In the genomic region with DNA sequence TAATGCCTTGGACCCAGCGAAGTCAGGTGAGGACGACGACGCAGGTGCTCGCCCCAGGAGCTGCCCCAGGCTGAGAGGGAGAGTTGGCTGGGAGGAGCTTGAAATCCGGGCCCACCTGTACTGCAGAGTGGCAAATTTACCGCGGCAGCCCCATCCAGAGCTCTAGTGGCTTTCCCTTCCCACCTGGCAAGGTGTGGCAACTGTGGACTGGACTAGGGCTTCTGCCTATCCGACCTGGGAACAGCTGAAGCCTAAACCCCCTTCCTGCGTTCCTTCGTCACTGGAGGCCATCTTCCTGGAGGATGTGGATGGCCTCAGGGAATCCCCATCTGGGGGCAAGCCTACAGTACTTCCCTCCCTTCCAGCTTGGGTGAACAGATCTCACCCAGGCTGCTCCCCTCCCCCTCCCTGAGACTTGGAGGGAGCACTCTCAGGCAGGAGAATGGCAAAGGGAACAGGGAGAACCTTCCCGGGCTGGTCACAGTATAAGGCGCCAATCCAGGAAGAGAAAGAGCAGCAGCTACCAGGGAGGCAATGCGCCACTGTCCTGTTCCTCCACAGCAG, we compare ENCODE assay signal across 12 mouse cellular contexts. TPM values are rescaled to one million over a fixed set of nuclear protein-coding genes. Genes with fewer than 3 reads are reported as not detected.
DNase-seq lines count a peak whose midpoint lies in the region; ATAC-seq and TF ChIP-seq lines count a peak whose summit lies in the region.
"Had no signal": no experiment of that assay in that cellular context is flagged by ENCODE, and none has a peak within 500 bp of the region (broad histone marks: within the 10 kb centered on the region; RNA-seq: fewer than 3 reads in every experiment).

No protein-coding gene starts in this region.

- H3K9me3 ChIP-seq in forebrain, embryonic 10.5 days, result peaks cover 6% of the 10 kb centered on the region; the same call in 1 of the 2 replicates
- H3K9me3 ChIP-seq in forebrain, embryonic 16.5 days (ENCODE audit: control insufficient read depth, low read length), result no peaks in the 10 kb centered on the region
- H3K9me3 ChIP-seq in ES-E14 (ENCODE audit: control insufficient read depth, insufficient read depth, low read depth, low read length), result no peaks in the 10 kb centered on the region
- H3K9me3 ChIP-seq in liver, embryonic 12.5 days (replicated peaks), result peaks cover 7% of the 10 kb centered on the region; the same call in 1 of the 2 replicates

- H3K36me3 ChIP-seq in forebrain, embryonic 10.5 days (replicated peaks), result peaks cover 44% of the 10 kb centered on the region
- no peaks in the 10 kb centered on the region for H3K36me3 ChIP-seq in forebrain, embryonic 16.5 days (ENCODE audit: control insufficient read depth, insufficient read depth)
- H3K36me3 ChIP-seq in ES-E14 (ENCODE audit: control insufficient read depth, insufficient read depth, low read length, poor library complexity, severe bottlenecking), result peaks cover 3% of the 10 kb centered on the region; the same call in 1 of the 2 replicates
- H3K36me3 ChIP-seq in liver, embryonic 12.5 days, result peaks cover 65% of the 10 kb centered on the region

- DNase-seq in forebrain, embryonic 10.5 days (ENCODE audit: extremely low spot score, low spot score), result no peak
- DNase-seq in kidney, postnatal 10 days, result peak; percentile 43
- DNase-seq in kidney, postnatal 14 days, result no peak
- no peak for DNase-seq in ES-E14 (ENCODE audit: low read depth, low spot score)
- no peak for DNase-seq in ovary, postnatal 36 days (ENCODE audit: low spot score)
- no peak for DNase-seq in layer of hippocampus, adult 8-10 months (ENCODE audit: low spot score in 2 of 2)
- DNase-seq: adrenal gland, postnatal 10 days; kidney, adult 9 months; lung, postnatal 10 days; thymus, postnatal 36 days had no signal

- in situ Hi-C loops in ES-E14 (cut with MboI; ENCODE audit: low sequenced_read_pairs in 2 of 2, unreplicated experiment in 2 of 2), result no loop called here

- H3K4me2 ChIP-seq in forebrain, embryonic 16.5 days (ENCODE audit: low read length), result no peak overlapping the region
- peak overlapping the region; percentile 24 for H3K4me2 ChIP-seq in liver, embryonic 12.5 days

- H3K27me3 ChIP-seq in forebrain, embryonic 10.5 days (ENCODE audit: poor library complexity, severe bottlenecking), result no peaks in the 10 kb centered on the region
- H3K27me3 ChIP-seq in forebrain, embryonic 16.5 days (replicated peaks; ENCODE audit: control insufficient read depth, insufficient read depth, low read length), result no peaks in the 10 kb centered on the region
- no peaks in the 10 kb centered on the region for H3K27me3 ChIP-seq in liver, embryonic 12.5 days (replicated peaks)

- WGBS in forebrain, embryonic 10.5 days, result 67% methylated on average over 14 of the region's 14 CpGs
- WGBS in forebrain, embryonic 16.5 days, result 72% methylated on average over 14 of the region's 14 CpGs
- WGBS in liver, embryonic 12.5 days (ENCODE audit: insufficient replicate concordance), result 68% methylated on average over 14 of the region's 14 CpGs

- no peak overlapping the region for H3K9ac ChIP-seq in forebrain, embryonic 16.5 days (replicated peaks; ENCODE audit: low read depth, low read length)
- peak overlapping the region; percentile 5 for H3K9ac ChIP-seq in ES-E14 (ENCODE audit: insufficient read depth, low read depth, low read length, poor library complexity, severe bottlenecking)
- H3K9ac ChIP-seq in liver, embryonic 12.5 days, result peak overlapping the region; percentile 27; the same call in 1 of the 2 replicates

- H3K4me3 ChIP-seq in forebrain, embryonic 10.5 days, result no peak overlapping the region
- H3K4me3 ChIP-seq in forebrain, embryonic 16.5 days (replicated peaks; ENCODE audit: low read length), result no peak overlapping the region
- peak overlapping the region; percentile 6 to 23; a peak in 3 of 4 replicates for H3K4me3 ChIP-seq in ES-E14 (ENCODE audit: insufficient read depth in 1 of 2, low read depth in 1 of 2, low read length in 2 of 2, poor library complexity in 1 of 2, severe bottlenecking in 1 of 2)
- H3K4me3 ChIP-seq in liver, embryonic 12.5 days, result no peak overlapping the region

- peak overlapping the region; percentile 62; the same call in 1 of the 2 replicates for H3K27ac ChIP-seq in forebrain, embryonic 10.5 days
- no peak overlapping the region for H3K27ac ChIP-seq in forebrain, embryonic 16.5 days (ENCODE audit: low read length)
- no peak overlapping the region for H3K27ac ChIP-seq in ES-E14 (ENCODE audit: insufficient read depth, low read depth, low read length, poor library complexity, severe bottlenecking)
- H3K27ac ChIP-seq in liver, embryonic 12.5 days, result peak overlapping the region; percentile 47; the same call in 1 of the 2 replicates

- H3K4me1 ChIP-seq in forebrain, embryonic 10.5 days, result peaks cover 73% of the 10 kb centered on the region
- peaks cover 58% of the 10 kb centered on the region for H3K4me1 ChIP-seq in forebrain, embryonic 16.5 days (replicated peaks; ENCODE audit: control insufficient read depth, insufficient read depth, low read length)
- H3K4me1 ChIP-seq in ES-E14 (ENCODE audit: control insufficient read depth in 2 of 2, insufficient read depth in 2 of 2, low read length in 2 of 2, poor library complexity in 1 of 2), result peaks cover 17 to 45% of the 10 kb centered on the region in 2 experiments
- H3K4me1 ChIP-seq in liver, embryonic 12.5 days, result peaks cover 79% of the 10 kb centered on the region

- ATAC-seq in forebrain, embryonic 16.5 days, result no peak
- no peak for ATAC-seq in liver, embryonic 12.5 days

TF ChIP-seq in ES-E14, 5 proteins besides CTCF, POLR2A, EP300 and RAD21:
- TF ChIP-seq MAFK (IDR thresholded peaks at IDR 0.05; ENCODE audit: insufficient read depth, low read depth, low read length), result no peak
- TF ChIP-seq ZC3H11A (IDR thresholded peaks at IDR 0.05; ENCODE audit: borderline replicate concordance, low read depth, low read length), result no peak
- no peak for TF ChIP-seq CHD2 (IDR thresholded peaks at IDR 0.05; ENCODE audit: low read depth, low read length)
- TF ChIP-seq ZNF384 (IDR thresholded peaks at IDR 0.05; ENCODE audit: low read depth, low read length), result no peak
- TF ChIP-seq HCFC1 (IDR thresholded peaks at IDR 0.05; ENCODE audit: borderline replicate concordance, insufficient read depth, low read length), result no peak

RNA-seq across cellular contexts. Expression of gene Elmsan1, which starts 29.7 kb away (rescaled TPM):
- polyA plus RNA-seq in forebrain, embryonic 10.5 days (2016; fragmentation: Nextera tagmentation; extraction: Ambion mirVana), result 7.0 and 8.7 TPM in 2 replicates
- polyA plus RNA-seq in forebrain, embryonic 16.5 days (2015; fragmentation: Nextera tagmentation; extraction: Ambion mirVana), result 3.8 and 4.4 TPM in 2 replicates
- 9.6 and 19.3 TPM in 2 replicates for total RNA-seq in ES-E14 (2012; rRNA removed)
- polyA plus RNA-seq in liver, embryonic 12.5 days (2016; fragmentation: Nextera tagmentation; extraction: Ambion mirVana), result 6.9 and 8.0 TPM in 2 replicates
- 10 to 100 TPM; 21.6 to 28.5 (median 26.0) TPM for total RNA-seq in layer of hippocampus, adult 8-10 months (2022)

RNA-seq across cellular contexts. Expression of gene Pnma1, which starts 40.7 kb away (rescaled TPM):
- 1.3 and 1.8 TPM in 2 replicates for polyA plus RNA-seq in forebrain, embryonic 10.5 days (2016; fragmentation: Nextera tagmentation; extraction: Ambion mirVana)
- polyA plus RNA-seq in forebrain, embryonic 16.5 days (2015; fragmentation: Nextera tagmentation; extraction: Ambion mirVana), result 5.3 and 7.2 TPM in 2 replicates
- total RNA-seq in ES-E14 (2012; rRNA removed), result 0.80 and 1.5 TPM in 2 replicates
- polyA plus RNA-seq in liver, embryonic 12.5 days (2016; fragmentation: Nextera tagmentation; extraction: Ambion mirVana), result 0.08 and 0.20 TPM in 2 replicates
- 1 to 10 TPM; 3.1 to 3.9 (median 3.6) TPM for total RNA-seq in layer of hippocampus, adult 8-10 months (2022)

Comparison
In these comparisons a context has a peak if more than half of its experiments do, and no peak if none do; other contexts are left out.
1. H3K27ac ChIP-seq: peak in forebrain, embryonic 10.5 days (single experiment) and liver, embryonic 12.5 days (single experiment); none in forebrain, embryonic 16.5 days (single experiment) and ES-E14 (single experiment).
2. H3K4me3 ChIP-seq: peak in ES-E14 (2 of 2); none in forebrain, embryonic 10.5 days (single experiment), forebrain, embryonic 16.5 days (single experiment) and liver, embryonic 12.5 days (single experiment).